Mouse (Mus musculus) limb, embryonic 11.5 days (tissue): ENCODE data around the gene Lmln. TPM values are rescaled to one million over a fixed set of nuclear protein-coding genes. Genes with fewer than 3 reads are reported as not detected.

Experiments
- ATAC-seq: fragments of 200-750 bp; cut with Nextera tagmentation; 2 replicates; pipeline ENCODE4 v1.8.0; 2017; ENCODE audit warnings: low read depth; ENCODE audit not compliant: insufficient number of reproducible peaks, low FRiP score, low TSS enrichment
- DNase-seq: peaks from one replicate; pipeline ENCODE4 v3.0.0-alpha.2; 2015; ENCODE audit warnings: low spot score
- H3K27ac ChIP-seq: fragments of 300-500 bp; sonication (generic); replicated peaks from 2 replicates; pipeline ENCODE4 v1.5.1; 2014; ENCODE audit warnings: low read depth, mild to moderate bottlenecking, low read length
- H3K27me3 ChIP-seq: fragments of 300-500 bp; sonication (generic); 2 replicates; pipeline ENCODE4 v1.6.1; 2014; ENCODE audit warnings: mild to moderate bottlenecking, low read length, mixed read lengths; ENCODE audit not compliant: control insufficient read depth, insufficient read depth
- H3K36me3 ChIP-seq: fragments of 300-500 bp; sonication (generic); 2 replicates; pipeline ENCODE4 v1.6.1; 2014; ENCODE audit warnings: mild to moderate bottlenecking, low read length, moderate library complexity, mixed read lengths; ENCODE audit not compliant: control insufficient read depth, insufficient read depth
- H3K4me1 ChIP-seq: fragments of 300-500 bp; sonication (generic); 2 replicates; pipeline ENCODE4 v1.6.1; 2014; ENCODE audit warnings: low read length, mixed read lengths; ENCODE audit not compliant: control insufficient read depth, insufficient read depth
- H3K4me2 ChIP-seq: fragments of 300-500 bp; sonication (generic); 2 replicates; pipeline ENCODE4 v1.6.1; 2014; ENCODE audit warnings: low read depth, mild to moderate bottlenecking, moderate library complexity; ENCODE audit not compliant: severe bottlenecking
- H3K4me3 ChIP-seq: fragments of 300-500 bp; sonication (generic); 2 replicates; pipeline ENCODE4 v1.5.1; 2014; ENCODE audit warnings: low read depth, low read length
- H3K9ac ChIP-seq: fragments of 300-500 bp; sonication (generic); 2 replicates; pipeline ENCODE4 v1.6.1; 2014; ENCODE audit warnings: mild to moderate bottlenecking, low read length
- H3K9me3 ChIP-seq: fragments of 300-500 bp; sonication (generic); 2 replicates; pipeline ENCODE4 v1.6.1; 2016; ENCODE audit warnings: low read length; ENCODE audit not compliant: control insufficient read depth
- WGBS: fragments of 180-500 bp; shearing (Covaris S2); extraction: QIAGEN DNeasy Blood & Tissue Kit; methylation state at CpG from one replicate; pipeline ENCODE4 v1.1.7; 2014; 5-methylcytosine and 5-hydroxymethylcytosine counted together
- polyA plus RNA-seq: library from polyadenylated mRNA; unstranded; fragments of >200 nt; fragmentation: Nextera tagmentation; extraction: Ambion mirVana; gene quantifications from 2 replicates; pipeline ENCODE4 v1.2.1, GENCODE M21; 2014

Gene Lmln
- polyA plus RNA-seq, 1 experiment from 2014 or later: 2.0 TPM

GRCm38 (mm10) chr16:33060926-33061325, 1.4 kb upstream of the Lmln start:
- Histone ChIP-seq H3K9ac (no peak overlapping the region), H3K4me3 (no peak overlapping the region), H3K36me3 (peaks cover 20% of the 10 kb centered on the region; the same call in 1 of the 2 replicates), H3K27me3 (no peaks in the 10 kb centered on the region), H3K9me3 (no peaks in the 10 kb centered on the region), H3K4me2 (no peak overlapping the region), H3K27ac (no peak overlapping the region), H3K4me1 (peaks cover 11% of the 10 kb centered on the region)
- DNase-seq (no peak), ATAC-seq (no peak)
- WGBS: 77% methylated on average over 2 of the region's 2 CpGs

DNA sequence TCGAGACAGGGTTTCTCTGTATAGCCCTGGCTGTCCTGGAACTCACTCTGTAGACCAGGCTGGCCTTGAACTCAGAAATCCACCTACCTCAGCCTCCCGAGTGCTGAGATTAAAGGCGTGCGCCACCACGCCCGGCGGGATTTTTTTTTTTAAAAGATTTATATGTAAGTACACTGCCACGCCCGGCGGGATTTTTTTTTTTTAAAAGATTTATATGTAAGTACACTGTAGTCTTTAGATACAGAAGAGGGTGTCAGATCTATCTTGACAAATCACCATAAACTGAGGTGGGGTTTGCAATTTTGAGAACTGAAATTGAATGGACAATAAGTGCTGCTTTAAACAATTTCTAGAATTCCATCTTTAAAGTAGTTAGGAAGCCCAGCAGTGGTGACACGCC, 921 bp upstream of the Lmln start:
- no peaks in the 10 kb centered on the region for H3K9me3 ChIP-seq
- no peak overlapping the region for H3K27ac ChIP-seq
- ATAC-seq (no peak), DNase-seq (no peak)
- peaks cover 20% of the 10 kb centered on the region; the same call in 1 of the 2 replicates for H3K36me3 ChIP-seq
- H3K27me3 ChIP-seq: no peaks in the 10 kb centered on the region
- H3K4me2 ChIP-seq: peak overlapping the region; percentile 81
- H3K9ac ChIP-seq: no peak overlapping the region
- peaks cover 11% of the 10 kb centered on the region for H3K4me1 ChIP-seq
- no peak overlapping the region; the same call in 1 of the 2 replicates for H3K4me3 ChIP-seq
- 48% methylated on average over 11 of the region's 11 CpGs for WGBS

DNA sequence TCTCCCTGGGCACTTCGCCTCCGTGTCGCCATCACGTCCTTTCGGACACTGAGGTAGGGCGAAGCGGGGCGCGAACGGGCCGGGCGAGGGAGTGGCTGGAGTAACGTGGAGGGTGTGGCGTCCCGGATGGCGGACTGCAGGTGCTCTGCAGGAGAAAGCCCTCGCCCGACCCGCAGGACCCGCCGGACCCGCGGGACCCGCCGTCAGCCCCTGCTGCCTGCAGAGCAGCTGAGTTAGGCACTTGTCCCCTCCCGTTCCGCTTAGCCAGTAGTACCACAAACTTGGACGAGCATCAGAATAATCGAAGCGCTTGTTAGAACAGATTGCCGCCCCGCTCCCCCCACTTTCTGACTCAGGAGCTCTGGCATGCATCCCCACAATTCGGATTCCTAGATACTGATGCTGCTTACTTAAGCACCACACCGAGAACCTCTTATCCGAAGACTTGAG, 386 bp downstream of the Lmln start:
- Histone ChIP-seq H3K9ac (peak overlapping the region; percentile 76), H3K36me3 (peaks cover 20% of the 10 kb centered on the region; the same call in 1 of the 2 replicates), H3K4me1 (peaks cover 11% of the 10 kb centered on the region), H3K27me3 (no peaks in the 10 kb centered on the region), H3K4me3 (peak overlapping the region; percentile 79), H3K9me3 (no peaks in the 10 kb centered on the region), H3K4me2 (peak overlapping the region; percentile 81), H3K27ac (peak overlapping the region; percentile 65; the same call in 1 of the 2 replicates)
- no peak for ATAC-seq
- under 1% methylated on average over 31 of the region's 35 CpGs for WGBS
- DNase-seq: no peak

DNA sequence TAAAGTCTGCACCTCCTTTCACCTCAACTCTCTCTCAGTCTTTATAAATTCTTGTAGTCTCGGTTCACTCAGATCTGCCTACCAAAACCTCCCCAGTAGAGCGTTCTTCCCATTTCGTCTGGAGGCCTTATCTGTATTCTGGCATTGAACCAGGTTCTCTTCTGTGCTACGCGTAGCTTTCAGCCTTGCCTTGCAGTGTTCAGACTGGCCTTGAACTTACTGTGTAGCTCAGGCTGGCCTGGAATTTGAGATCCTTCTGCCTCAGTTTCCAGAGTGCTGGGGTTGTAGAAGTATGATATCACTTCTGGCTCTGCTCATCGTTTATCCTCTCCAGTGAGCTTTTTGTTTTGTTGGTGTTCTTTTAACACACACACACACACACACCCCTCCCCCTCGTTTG, 946 bp downstream of the Lmln start:
- H3K27me3 ChIP-seq: no peaks in the 10 kb centered on the region
- WGBS: 41% methylated on average over 7 of the region's 7 CpGs
- ATAC-seq (no peak), DNase-seq (no peak)
- peaks cover 17% of the 10 kb centered on the region; the same call in 1 of the 2 replicates for H3K36me3 ChIP-seq
- peak overlapping the region; percentile 81 for H3K4me2 ChIP-seq
- H3K9ac ChIP-seq: no peak overlapping the region
- no peaks in the 10 kb centered on the region for H3K9me3 ChIP-seq
- peaks cover 6% of the 10 kb centered on the region; the same call in 1 of the 2 replicates for H3K4me1 ChIP-seq
- H3K4me3 ChIP-seq: peak overlapping the region; percentile 79
- no peak overlapping the region for H3K27ac ChIP-seq

DNA sequence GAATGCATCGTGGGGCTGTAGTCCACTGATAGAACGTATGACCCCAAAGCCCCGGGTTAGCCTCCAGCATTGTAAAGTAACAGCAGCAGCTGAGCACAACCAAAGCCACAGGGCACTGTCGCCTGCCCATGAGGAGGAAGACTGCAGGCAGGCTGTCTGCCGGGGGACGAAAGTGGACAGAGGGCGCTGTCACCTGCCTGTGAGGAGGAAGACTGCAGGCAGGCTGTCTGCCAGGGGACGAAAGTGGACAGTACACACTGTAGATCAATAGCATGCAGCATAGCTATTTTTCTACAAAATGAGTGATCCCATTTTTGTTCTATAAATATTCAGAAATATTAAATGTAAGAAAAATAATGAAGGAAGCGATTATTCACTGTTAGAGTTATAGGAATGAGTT, 2.3 kb downstream of the Lmln start:
- Histone ChIP-seq H3K4me2 (no peak overlapping the region), H3K9ac (no peak overlapping the region), H3K27ac (no peak overlapping the region), H3K36me3 (peaks cover 9% of the 10 kb centered on the region; the same call in 1 of the 2 replicates), H3K27me3 (no peaks in the 10 kb centered on the region), H3K4me1 (peaks cover 6% of the 10 kb centered on the region; the same call in 1 of the 2 replicates), H3K4me3 (no peak overlapping the region), H3K9me3 (no peaks in the 10 kb centered on the region)
- WGBS: 82% methylated on average over 9 of the region's 9 CpGs
- ATAC-seq (no peak), DNase-seq (no peak)

- Histone ChIP-seq H3K27me3 (no peaks in the 10 kb centered on the region), H3K36me3 (no peaks in the 10 kb centered on the region), H3K4me2 (no peak overlapping the region), H3K9me3 (no peaks in the 10 kb centered on the region), H3K27ac (no peak overlapping the region), H3K4me3 (no peak overlapping the region), H3K4me1 (no peaks in the 10 kb centered on the region), H3K9ac (no peak overlapping the region)
- DNase-seq (no peak), ATAC-seq (no peak)
These were observed 8.6 kb downstream of the Lmln start for GRCm38 (mm10) chr16:33070928-33071327.

- no peaks in the 10 kb centered on the region for H3K27me3 ChIP-seq
- no peaks in the 10 kb centered on the region for H3K36me3 ChIP-seq
- H3K4me1 ChIP-seq: no peaks in the 10 kb centered on the region
- H3K4me3 ChIP-seq: no peak overlapping the region
- WGBS: 87% methylated on average over 6 of the region's 6 CpGs
- H3K9me3 ChIP-seq: no peaks in the 10 kb centered on the region
- H3K9ac ChIP-seq: no peak overlapping the region
- H3K4me2 ChIP-seq: no peak overlapping the region
- no peak for ATAC-seq
- DNase-seq: no peak
- H3K27ac ChIP-seq: no peak overlapping the region
These were observed 10.7 kb downstream of the Lmln start for GRCm38 (mm10) chr16:33072871-33073557.

DNA sequence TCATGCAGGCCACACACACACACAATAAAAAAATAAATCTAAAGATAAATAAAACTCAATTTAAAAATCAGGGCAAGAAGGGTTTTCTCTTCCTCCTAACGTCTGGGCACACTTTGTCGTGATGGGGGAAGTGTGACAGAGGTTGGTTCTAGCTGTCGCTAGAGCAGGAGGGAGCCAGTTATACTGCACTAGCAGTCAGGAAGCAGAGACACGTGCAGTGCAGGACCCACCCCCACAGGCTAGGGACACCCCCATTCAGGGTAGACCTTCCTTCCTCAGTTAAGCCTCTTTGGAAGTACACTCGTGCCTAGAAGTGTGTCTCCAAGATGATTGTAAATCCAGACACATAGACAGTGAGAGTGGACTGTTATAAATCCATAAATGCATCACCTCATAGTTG, 12.6 kb downstream of the Lmln start:
- whole genome bisulfite sequencing: 68% methylated on average over 5 of the region's 5 CpGs
- H3K9ac ChIP-seq: no peak overlapping the region
- no peaks in the 10 kb centered on the region for H3K4me1 ChIP-seq
- H3K36me3 ChIP-seq: no peaks in the 10 kb centered on the region
- H3K4me2 ChIP-seq: no peak overlapping the region
- H3K4me3 ChIP-seq: no peak overlapping the region
- DNase-seq (no peak), ATAC-seq (no peak)
- H3K27ac ChIP-seq: no peak overlapping the region
- H3K9me3 ChIP-seq: no peaks in the 10 kb centered on the region
- H3K27me3 ChIP-seq: no peaks in the 10 kb centered on the region
